Mouse (Mus musculus) heart, embryonic 14.5 days (tissue): ENCODE data around the gene Mtm1. TPM values are rescaled to one million over a fixed set of nuclear protein-coding genes. Genes with fewer than 3 reads are reported as not detected.

Source experiments
- ATAC-seq: fragments of 200-750 bp; cut with Nextera tagmentation; 2 replicates; pipeline ENCODE4 v1.8.0; 2017; ENCODE audit warnings: low read depth, moderate TSS enrichment; ENCODE audit not compliant: insufficient number of reproducible peaks, insufficient read depth, low FRiP score
- H3K27ac ChIP-seq, 2 experiments: fragments of 200-500 bp in 1 of 2; fragments of 300-500 bp in 1 of 2; sonication (generic) in 1 of 2; replicated peaks in 1 of 2; 2 replicates each; pipeline ENCODE4 v1.5.1; 2012 to 2014; ENCODE audit warnings: low read depth in 2 of 2, low read length in 2 of 2, control low read depth in 1 of 2, mild to moderate bottlenecking in 1 of 2, mixed read lengths in 1 of 2; ENCODE audit not compliant: control insufficient read depth in 1 of 2, insufficient read depth in 1 of 2
- H3K27me3 ChIP-seq: fragments of 300-500 bp; sonication (generic); 2 replicates; pipeline ENCODE4 v1.6.1; 2014; ENCODE audit warnings: mild to moderate bottlenecking, low read length, control low read depth; ENCODE audit not compliant: control insufficient read depth, insufficient read depth
- H3K36me3 ChIP-seq: fragments of 300-500 bp; sonication (generic); 2 replicates; pipeline ENCODE4 v1.6.1; 2014; ENCODE audit warnings: mild to moderate bottlenecking, control low read depth, low read length, mixed read lengths; ENCODE audit not compliant: control insufficient read depth, insufficient read depth
- H3K4me1 ChIP-seq, 2 experiments: fragments of 200-500 bp in 1 of 2; fragments of 300-500 bp in 1 of 2; sonication (generic) in 1 of 2; 2 replicates each; pipeline ENCODE4 v1.6.1; 2012 to 2014; ENCODE audit warnings: low read length in 2 of 2, control low read depth in 1 of 2, mixed read lengths in 1 of 2; ENCODE audit not compliant: control insufficient read depth in 2 of 2, insufficient read depth in 2 of 2
- H3K4me2 ChIP-seq: fragments of 300-500 bp; sonication (generic); 2 replicates; pipeline ENCODE4 v1.6.1; 2014; ENCODE audit warnings: mild to moderate bottlenecking, low read length
- H3K4me3 ChIP-seq, 2 experiments: fragments of 200-500 bp in 1 of 2; fragments of 300-500 bp in 1 of 2; sonication (generic) in 1 of 2; 2 replicates each; pipeline ENCODE4 v1.5.1; 2012 to 2014; ENCODE audit warnings: low read length in 2 of 2, mild to moderate bottlenecking in 2 of 2, control low read depth in 1 of 2, low read depth in 1 of 2, moderate library complexity in 1 of 2; ENCODE audit not compliant: control insufficient read depth in 1 of 2, insufficient read depth in 1 of 2
- H3K9ac ChIP-seq: fragments of 300-500 bp; sonication (generic); 2 replicates; pipeline ENCODE4 v1.6.1; 2014; ENCODE audit warnings: mild to moderate bottlenecking, low read length
- H3K9me3 ChIP-seq: fragments of 300-500 bp; sonication (generic); 2 replicates; pipeline ENCODE4 v1.6.1; 2016; ENCODE audit warnings: low read length, control low read depth; ENCODE audit not compliant: control insufficient read depth
- WGBS: fragments of 180-500 bp; shearing (Covaris S2); extraction: QIAGEN DNeasy Blood & Tissue Kit; methylation state at CpG from one replicate; pipeline ENCODE4 v1.1.7; 2014; 5-methylcytosine and 5-hydroxymethylcytosine counted together
- polyA plus RNA-seq: library from polyadenylated mRNA; unstranded; fragments of >200 nt; fragmentation: Nextera tagmentation; extraction: Ambion mirVana; gene quantifications from 2 replicates; pipeline ENCODE4 v1.2.1, GENCODE M21; 2014

Mtm1 gene
- polyA plus RNA-seq, 1 experiment from 2014 or later, result 5.7 TPM

GRCm38 (mm10) chrX:71287088-71287487, 76.5 kb downstream of the Mtm1 start:
- Histone ChIP-seq H3K4me3 (no peak overlapping the region), H3K36me3 (no peaks in the 10 kb centered on the region), H3K4me2 (no peak overlapping the region), H3K27ac (no peak overlapping the region), H3K9ac (no peak overlapping the region), H3K9me3 (no peaks in the 10 kb centered on the region), H3K4me1 (no peaks in the 10 kb centered on the region), H3K27me3 (no peaks in the 10 kb centered on the region)
- no peak for ATAC-seq
- 85% methylated on average over 7 of the region's 7 CpGs for WGBS

- no peak overlapping the region for H3K27ac ChIP-seq
- no peak overlapping the region for H3K9ac ChIP-seq
- H3K36me3 ChIP-seq, result no peaks in the 10 kb centered on the region
- H3K4me1 ChIP-seq, result no peaks in the 10 kb centered on the region
- H3K4me3 ChIP-seq, result no peak overlapping the region
- no peaks in the 10 kb centered on the region for H3K9me3 ChIP-seq
- WGBS, result 78% methylated on average over 2 of the region's 2 CpGs
- H3K27me3 ChIP-seq, result no peaks in the 10 kb centered on the region
- no peak for ATAC-seq
- H3K4me2 ChIP-seq, result no peak overlapping the region
Observed at GRCm38 (mm10) chrX:71294191-71294590, 83.6 kb downstream of the Mtm1 start.

- ATAC-seq, result no peak
- Histone ChIP-seq H3K9me3 (no peaks in the 10 kb centered on the region), H3K9ac (no peak overlapping the region), H3K4me3 (no peak overlapping the region), H3K4me1 (no peaks in the 10 kb centered on the region), H3K27ac (no peak overlapping the region), H3K36me3 (no peaks in the 10 kb centered on the region), H3K27me3 (no peaks in the 10 kb centered on the region), H3K4me2 (no peak overlapping the region)
- 70% methylated on average over 2 of the region's 2 CpGs for WGBS
Observed at GRCm38 (mm10) chrX:71296005-71296404, 85.4 kb downstream of the Mtm1 start.

GRCm38 (mm10) chrX:71302148-71302547, 91.6 kb downstream of the Mtm1 start:
- Histone ChIP-seq H3K4me2 (no peak overlapping the region), H3K4me1 (no peaks in the 10 kb centered on the region), H3K36me3 (no peaks in the 10 kb centered on the region), H3K4me3 (no peak overlapping the region), H3K27ac (no peak overlapping the region), H3K27me3 (no peaks in the 10 kb centered on the region), H3K9me3 (no peaks in the 10 kb centered on the region), H3K9ac (no peak overlapping the region)
- ATAC-seq, result no peak
- WGBS, result 83% methylated on average over 5 of the region's 5 CpGs

GRCm38 (mm10) chrX:71311229-71311628, 100.7 kb downstream of the Mtm1 start:
- no peak for ATAC-seq
- Histone ChIP-seq H3K4me1 (no peaks in the 10 kb centered on the region), H3K4me2 (no peak overlapping the region), H3K27ac (no peak overlapping the region), H3K27me3 (0 out of 2 replicates have a peak, but pooled peaks cover 4% of the 10 kb centered on the region), H3K9ac (no peak overlapping the region), H3K36me3 (no peaks in the 10 kb centered on the region), H3K9me3 (no peaks in the 10 kb centered on the region), H3K4me3 (no peak overlapping the region)
- WGBS, result 31% methylated on average over 8 of the region's 8 CpGs

- H3K4me3 ChIP-seq, result no peak overlapping the region
- H3K27me3 ChIP-seq, result 0 out of 2 replicates have a peak, but pooled peaks cover 4% of the 10 kb centered on the region
- H3K9ac ChIP-seq, result no peak overlapping the region
- H3K27ac ChIP-seq, result no peak overlapping the region
- H3K4me1 ChIP-seq, result no peaks in the 10 kb centered on the region
- WGBS, result 58% methylated on average over 5 of the region's 5 CpGs
- no peak for ATAC-seq
- H3K4me2 ChIP-seq, result no peak overlapping the region
- no peaks in the 10 kb centered on the region for H3K36me3 ChIP-seq
- H3K9me3 ChIP-seq, result no peaks in the 10 kb centered on the region
Observed at GRCm38 (mm10) chrX:71314380-71314779, 103.8 kb downstream of the Mtm1 start.

- 77% methylated on average over 1 of the region's 1 CpGs for WGBS
Observed at GRCm38 (mm10) chrX:71352033-71352432, 141.5 kb downstream of the Mtm1 start.

GRCm38 (mm10) chrX:71355331-71355730, 144.8 kb downstream of the Mtm1 start:
- Histone ChIP-seq H3K4me2 (no peak overlapping the region), H3K9ac (no peak overlapping the region), H3K27me3 (no peaks in the 10 kb centered on the region), H3K9me3 (no peaks in the 10 kb centered on the region), H3K4me3 (no peak overlapping the region), H3K4me1 (no peaks in the 10 kb centered on the region), H3K36me3 (no peaks in the 10 kb centered on the region), H3K27ac (no peak overlapping the region)
- 22% methylated on average over 1 of the region's 1 CpGs for WGBS
- no peak for ATAC-seq

More at GRCm38 (mm10) chrX:71352033-71352432, 141.5 kb downstream of the Mtm1 start:
- Histone ChIP-seq H3K4me1 (no peaks in the 10 kb centered on the region), H3K27me3 (no peaks in the 10 kb centered on the region), H3K4me3 (no peak overlapping the region), H3K9me3 (no peaks in the 10 kb centered on the region), H3K9ac (no peak overlapping the region), H3K4me2 (no peak overlapping the region), H3K36me3 (no peaks in the 10 kb centered on the region), H3K27ac (no peak overlapping the region)
- no peak for ATAC-seq
